Mouse (Mus musculus) ES-E14 (cell line): ENCODE results near the gene Jmjd6.

Experiments used
- CHD2 ChIP-seq: IDR thresholded peaks from 2 replicates; pipeline ENCODE4 v1.6.1; 2014; ENCODE audit warnings: mild to moderate bottlenecking, low read depth, low read length, inconsistent platforms
- MAFK ChIP-seq: IDR thresholded peaks from 2 replicates; pipeline ENCODE4 v1.6.1; 2014; ENCODE audit warnings: mild to moderate bottlenecking, low read depth, low read length, inconsistent platforms; ENCODE audit not compliant: insufficient read depth

- TF ChIP-seq MAFK (no peak), CHD2 (no peak)
These were observed 35.2 kb downstream of the Jmjd6 start for GRCm38 (mm10) chr11:116807938-116808606.
